Mouse (Mus musculus) ES-E14 (cell line): ENCODE data around the gene Lrch4.

ENCODE experiments used
- CHD2 ChIP-seq: IDR thresholded peaks from 2 replicates; pipeline ENCODE4 v1.6.1; 2014; ENCODE audit warnings: mild to moderate bottlenecking, low read depth, low read length, inconsistent platforms
- HCFC1 ChIP-seq: IDR thresholded peaks from 2 replicates; pipeline ENCODE4 v1.6.1; 2012; ENCODE audit warnings: low read length, inconsistent platforms, borderline replicate concordance; ENCODE audit not compliant: insufficient read depth
- MAFK ChIP-seq: IDR thresholded peaks from 2 replicates; pipeline ENCODE4 v1.6.1; 2014; ENCODE audit warnings: mild to moderate bottlenecking, low read depth, low read length, inconsistent platforms; ENCODE audit not compliant: insufficient read depth
- ZC3H11A ChIP-seq: IDR thresholded peaks from 2 replicates; pipeline ENCODE4 v1.6.1; 2012; ENCODE audit warnings: low read depth, mild to moderate bottlenecking, inconsistent platforms, low read length, borderline replicate concordance
- ZNF384 ChIP-seq: IDR thresholded peaks from 2 replicates; pipeline ENCODE4 v1.6.1; 2012; ENCODE audit warnings: low read depth, low read length, inconsistent platforms

DNA sequence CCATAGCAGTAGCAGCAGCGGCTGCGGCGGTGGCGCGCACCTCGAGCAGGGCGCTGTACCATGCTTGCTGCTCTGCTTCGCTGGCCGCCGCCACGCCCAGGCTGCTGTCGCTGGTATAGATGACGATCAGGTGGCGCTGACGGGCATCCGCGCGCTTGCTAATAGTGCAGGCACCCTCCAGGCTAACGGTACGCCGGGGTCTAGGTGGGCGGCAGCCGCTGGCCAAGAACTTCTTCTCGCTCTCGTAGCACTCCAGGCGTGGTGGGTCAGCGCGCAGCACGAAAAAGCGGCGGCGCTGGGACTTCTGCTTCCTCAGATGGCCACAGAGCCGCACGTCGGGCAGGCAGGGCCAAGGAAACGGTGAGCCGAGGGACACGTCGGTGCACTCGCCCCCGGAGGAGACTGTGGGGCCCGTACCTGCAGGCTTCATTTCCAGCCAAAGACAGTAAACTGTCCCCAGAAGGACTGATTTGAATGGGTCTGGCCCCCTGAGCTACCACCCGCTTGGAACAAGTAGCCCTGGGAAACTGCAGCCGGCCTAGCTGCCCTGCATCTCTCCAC is 16.2 kb downstream of the Lrch4 start:
- no peak for TF ChIP-seq CHD2
- no peak for TF ChIP-seq HCFC1
- no peak for TF ChIP-seq MAFK
- no peak for TF ChIP-seq ZNF384
- no peak for TF ChIP-seq ZC3H11A
